Mouse (Mus musculus): ENCODE data around the gene Kcnj1.

GRCm38 (mm10) chr9:32391092-32391491 lies 18.8 kb downstream of the Kcnj1 start:
- no peak for TF ChIP-seq EP300 (optimal IDR thresholded peaks at IDR 0.05)
- no peak for TF ChIP-seq CTCF (IDR thresholded peaks at IDR 0.05; ENCODE audit: low read depth)

Data from stomach, postnatal 0 days (tissue).